Mouse (Mus musculus) heart, postnatal 0 days (tissue): ENCODE data around the gene Smg8. TPM values are rescaled to one million over a fixed set of nuclear protein-coding genes. Genes with fewer than 3 reads are reported as not detected.

Experiments used
- ATAC-seq: fragments of 200-750 bp; cut with Nextera tagmentation; 2 replicates; pipeline ENCODE4 v1.8.0; 2017; ENCODE audit warnings: low read depth, moderate number of reproducible peaks, moderate library complexity; ENCODE audit not compliant: insufficient read depth
- DNase-seq: peaks from one replicate; pipeline ENCODE4 v3.0.0-alpha.2; 2016; ENCODE audit warnings: low spot score
- H3K27ac ChIP-seq: fragments of 300-500 bp; sonication (generic); 2 replicates; pipeline ENCODE4 v1.5.1; 2014; ENCODE audit warnings: low read depth, mild to moderate bottlenecking
- H3K27me3 ChIP-seq: fragments of 300-500 bp; sonication (generic); 2 replicates; pipeline ENCODE4 v1.6.1; 2014; ENCODE audit warnings: low read length, mixed read lengths; ENCODE audit not compliant: control insufficient read depth, insufficient read depth
- H3K36me3 ChIP-seq: fragments of 300-500 bp; sonication (generic); replicated peaks from 2 replicates; pipeline ENCODE4 v1.6.1; 2014; ENCODE audit warnings: low read length, mixed read lengths; ENCODE audit not compliant: control insufficient read depth, insufficient read depth
- H3K4me1 ChIP-seq: fragments of 300-500 bp; sonication (generic); 2 replicates; pipeline ENCODE4 v1.6.1; 2014; ENCODE audit warnings: antibody characterized with exemption; ENCODE audit not compliant: control insufficient read depth, insufficient read depth
- H3K4me2 ChIP-seq: fragments of 300-500 bp; sonication (generic); 2 replicates; pipeline ENCODE4 v1.6.1; 2014; ENCODE audit warnings: low read depth, mild to moderate bottlenecking, low read length, moderate library complexity
- H3K4me3 ChIP-seq: fragments of 300-500 bp; sonication (generic); 2 replicates; pipeline ENCODE4 v1.5.1; 2014; ENCODE audit warnings: low read depth, low read length
- H3K9ac ChIP-seq: fragments of 300-500 bp; sonication (generic); replicated peaks from 2 replicates; pipeline ENCODE4 v1.6.1; 2014; ENCODE audit warnings: low read depth, low read length, mixed read lengths
- H3K9me3 ChIP-seq: fragments of 300-500 bp; sonication (generic); replicated peaks from 2 replicates; pipeline ENCODE4 v1.6.1; 2016; ENCODE audit warnings: low read length; ENCODE audit not compliant: control insufficient read depth
- CTCF ChIP-seq: IDR thresholded peaks from 2 replicates; pipeline ENCODE4 v1.5.1; 2016; ENCODE audit warnings: antibody characterized with exemption, control low read depth, low read depth
- EP300 ChIP-seq: IDR thresholded peaks from 2 replicates; pipeline ENCODE4 v1.6.1; 2016; ENCODE audit warnings: antibody characterized with exemption, low read depth
- WGBS: fragments of 180-500 bp; shearing (Covaris S2); extraction: QIAGEN DNeasy Blood & Tissue Kit; methylation state at CpG from one replicate; pipeline ENCODE4 v1.1.7; 2014; 5-methylcytosine and 5-hydroxymethylcytosine counted together
- polyA plus RNA-seq: library from polyadenylated mRNA; unstranded; fragments of >200 nt; fragmentation: Nextera tagmentation; extraction: Ambion mirVana; gene quantifications from 2 replicates; pipeline ENCODE4 v1.2.1, GENCODE M21; 2015
- total RNA-seq: library from RNA; depleted of rRNA; stranded (reverse); fragments of >200 nt; gene quantifications from 2 replicates; pipeline ENCODE4 v1.2.3, GENCODE M21; 2014; ENCODE audit warnings: low replicate concordance; rRNA removed

Gene Smg8
- total RNA-seq (16.6 and 25.1 TPM in 2 replicates), polyA plus RNA-seq (7.7 and 9.3 TPM in 2 replicates)

GRCm38 (mm10) chr11:87086290-87086984, at the start of gene Smg8:
Smg8 (minus strand) TSS chr11:87086774.
- WGBS = under 1% methylated on average over 43 of the region's 43 CpGs
- H3K4me3 ChIP-seq = peak within 1 kb of the TSS; percentile 93
- H3K9ac ChIP-seq = peak within 1 kb of the TSS; percentile 90
- H3K4me2 ChIP-seq = peak within 1 kb of the TSS; percentile 97
- TF ChIP-seq EP300 (no peak), CTCF (no peak)
- DNase-seq (peak; percentile 96), ATAC-seq (peak; percentile 94)
- no peaks in the 10 kb centered on the region for H3K9me3 ChIP-seq
- H3K4me1 ChIP-seq = peaks cover 16% of the 10 kb centered on the region
- H3K27ac ChIP-seq = peak within 1 kb of the TSS; percentile 71
- H3K27me3 ChIP-seq = no peaks in the 10 kb centered on the region
- H3K36me3 ChIP-seq = peaks cover 46% of the 10 kb centered on the region

- no peak overlapping the region for H3K9ac ChIP-seq
- H3K27me3 ChIP-seq = no peaks in the 10 kb centered on the region
- H3K4me2 ChIP-seq = no peak overlapping the region
- WGBS = 86% methylated on average over 4 of the region's 4 CpGs
- ATAC-seq (no peak), DNase-seq (no peak)
- no peak overlapping the region for H3K27ac ChIP-seq
- no peak for TF ChIP-seq CTCF
- TF ChIP-seq EP300 = no peak
- no peaks in the 10 kb centered on the region for H3K4me1 ChIP-seq
- peaks cover 8% of the 10 kb centered on the region; the same call in 1 of the 2 replicates for H3K36me3 ChIP-seq
- no peak overlapping the region for H3K4me3 ChIP-seq
- H3K9me3 ChIP-seq = no peaks in the 10 kb centered on the region
These were observed 49.7 kb upstream of the Smg8 start for GRCm38 (mm10) chr11:87136233-87136632.

GRCm38 (mm10) chr11:87126824-87127816, 40.5 kb upstream of the Smg8 start, which contains the start of gene Trim37:
Trim37 (plus strand) TSS chr11:87127077.
- peak; percentile 90 for DNase-seq
- H3K9ac ChIP-seq = peak within 1 kb of the TSS; percentile 87
- H3K27me3 ChIP-seq = no peaks in the 10 kb centered on the region
- WGBS = under 1% methylated on average over 92 of the region's 105 CpGs
- no peaks in the 10 kb centered on the region for H3K4me1 ChIP-seq
- peak within 1 kb of the TSS; percentile 97 for H3K4me3 ChIP-seq
- H3K27ac ChIP-seq = peak within 1 kb of the TSS; percentile 81
- H3K4me2 ChIP-seq = peak within 1 kb of the TSS; percentile 87
- H3K36me3 ChIP-seq = peaks cover 25% of the 10 kb centered on the region
- no peaks in the 10 kb centered on the region for H3K9me3 ChIP-seq
- peak; percentile 94 for ATAC-seq
- no peak for TF ChIP-seq EP300
- no peak for TF ChIP-seq CTCF

- Histone ChIP-seq H3K36me3 (peaks cover 28% of the 10 kb centered on the region), H3K27me3 (no peaks in the 10 kb centered on the region), H3K4me3 (peak overlapping the region; percentile 97), H3K9me3 (no peaks in the 10 kb centered on the region), H3K4me2 (peak overlapping the region; percentile 87), H3K4me1 (no peaks in the 10 kb centered on the region), H3K9ac (peak overlapping the region; percentile 87), H3K27ac (peak overlapping the region; percentile 74)
- DNase-seq (no peak), ATAC-seq (no peak)
- under 1% methylated on average over 12 of the region's 12 CpGs for WGBS
- TF ChIP-seq EP300 (no peak), CTCF (no peak)
These were observed 39.8 kb upstream of the Smg8 start for GRCm38 (mm10) chr11:87126281-87126823.

GRCm38 (mm10) chr11:87125562-87125961, 39.0 kb upstream of the Smg8 start:
- TF ChIP-seq CTCF (no peak), EP300 (no peak)
- H3K4me3 ChIP-seq = no peak overlapping the region
- no peaks in the 10 kb centered on the region for H3K27me3 ChIP-seq
- H3K4me1 ChIP-seq = no peaks in the 10 kb centered on the region
- H3K4me2 ChIP-seq = no peak overlapping the region
- DNase-seq = no peak
- no peaks in the 10 kb centered on the region for H3K9me3 ChIP-seq
- peaks cover 31% of the 10 kb centered on the region for H3K36me3 ChIP-seq
- H3K27ac ChIP-seq = no peak overlapping the region
- WGBS = 57% methylated on average over 4 of the region's 4 CpGs
- no peak overlapping the region for H3K9ac ChIP-seq
- no peak for ATAC-seq
